Mouse (Mus musculus) mesoderm, embryonic 11.5 days (tissue): ENCODE results near the gene Smpd2.

Source experiments
- DNase-seq: peaks from one replicate; pipeline ENCODE4 v3.0.0-alpha.2; 2012; ENCODE audit warnings: low read depth, low spot score

The Smpd2 gene

GRCm38 (mm10) chr10:41452791-41453190 is 37.4 kb downstream of the Smpd2 start:
- DNase-seq = no peak

GRCm38 (mm10) chr10:41451656-41452055 is 38.5 kb downstream of the Smpd2 start:
- no peak for DNase-seq

DNA sequence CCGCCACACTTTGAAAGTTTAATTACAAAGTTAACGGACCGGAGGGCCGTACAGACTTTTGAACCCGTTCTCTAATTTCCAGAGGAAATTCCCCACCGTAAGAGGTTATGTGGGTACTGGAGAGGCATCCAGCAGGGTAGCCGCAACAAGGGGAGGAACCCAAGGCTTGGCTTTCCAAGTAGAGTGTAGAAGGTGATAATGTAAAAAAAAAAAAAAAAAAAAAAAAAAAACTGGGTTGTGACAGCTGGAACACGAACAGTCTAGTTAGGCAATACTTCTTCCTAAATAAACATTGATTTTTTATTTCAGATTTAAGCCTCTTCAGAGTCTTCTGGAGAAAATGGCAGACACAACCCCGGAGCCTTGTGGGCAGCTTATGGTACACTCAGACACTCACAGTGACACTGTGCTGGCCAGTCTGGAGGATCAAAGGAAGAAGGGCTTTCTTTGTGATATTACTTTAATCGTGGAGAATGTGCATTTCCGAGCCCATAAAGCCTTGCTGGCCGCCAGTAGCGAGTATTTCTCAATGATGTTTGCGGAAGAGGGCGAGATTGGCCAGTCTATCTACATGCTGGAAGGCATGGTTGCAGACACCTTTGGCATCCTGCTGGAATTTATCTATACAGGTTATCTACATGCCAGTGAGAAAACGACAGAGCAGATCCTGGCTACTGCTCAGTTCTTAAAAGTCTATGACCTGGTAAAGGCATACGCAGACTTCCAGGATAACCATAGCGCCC is 39.2 kb downstream of the Smpd2 start:
- no peak for DNase-seq

DNA sequence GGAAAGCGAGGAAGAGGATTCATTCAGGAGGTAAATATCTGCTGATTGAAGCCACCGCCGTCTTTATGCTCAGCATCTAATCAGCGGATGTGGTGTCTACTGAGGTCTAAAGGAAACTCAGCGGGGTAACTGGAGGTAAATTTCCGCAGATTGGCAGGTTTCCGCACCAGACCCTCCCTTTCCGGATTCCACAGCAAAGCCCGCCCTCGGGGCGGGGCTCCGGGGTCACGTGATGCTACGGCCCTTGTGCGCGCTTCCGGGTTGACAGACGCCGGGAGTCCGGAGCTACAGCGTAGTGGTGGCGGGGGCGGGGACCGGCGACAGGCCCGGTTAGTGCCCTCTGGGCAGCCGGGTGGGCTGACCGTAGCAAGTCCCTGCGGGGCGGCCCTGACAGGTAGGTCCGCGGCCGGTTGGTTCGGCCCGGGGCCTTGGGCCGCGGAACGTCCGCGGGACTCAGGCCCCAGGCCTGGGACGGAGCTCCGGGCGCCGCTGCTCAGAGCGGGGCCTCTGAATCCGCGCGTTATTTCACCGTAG is 40.0 kb downstream of the Smpd2 start, which contains the start of gene Zbtb24:
Gene Zbtb24, plus strand, starts transcription at position 247 of the 534 bp plus-strand sequence.
- DNase-seq = peak; percentile 97

DNA sequence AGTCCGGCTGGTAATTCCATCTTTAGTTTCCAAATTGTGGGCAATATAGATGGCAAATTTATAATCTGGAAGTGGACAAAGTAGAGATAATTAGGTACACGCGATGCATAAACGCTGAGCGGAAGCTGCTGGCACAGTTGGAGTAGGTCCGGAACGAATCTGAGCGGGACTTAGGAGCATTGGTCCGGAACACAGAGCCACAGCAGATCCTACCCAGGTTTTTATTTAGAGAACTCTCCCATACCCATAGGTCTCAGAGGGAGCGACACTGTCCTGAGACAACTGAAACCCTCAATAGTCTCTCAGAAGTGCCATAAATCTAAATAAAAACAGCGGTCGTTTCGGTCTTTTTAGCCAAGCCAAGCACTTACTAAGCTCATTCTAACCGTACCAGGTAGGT is 40.5 kb downstream of the Smpd2 start:
- peak; percentile 21 for DNase-seq

DNA sequence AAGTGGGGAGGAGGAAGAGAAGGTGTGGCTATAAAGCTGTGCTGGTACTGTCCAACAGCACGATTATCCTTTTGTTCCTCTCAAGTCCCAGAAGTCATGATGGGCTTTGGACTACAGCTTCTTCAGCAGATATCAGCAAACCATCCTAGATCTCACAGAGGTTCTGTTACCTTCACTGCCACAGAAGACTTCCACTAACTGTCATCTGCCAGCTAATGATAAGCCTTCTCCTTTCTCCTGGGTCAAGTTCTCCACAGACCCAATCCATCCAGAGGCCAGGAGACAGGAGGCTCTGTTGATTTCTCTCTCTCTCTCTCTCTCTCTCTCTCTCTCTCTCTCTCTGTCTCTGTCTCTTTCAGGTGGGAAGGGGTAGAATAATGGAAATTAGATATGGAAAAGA is 42.0 kb downstream of the Smpd2 start:
- no peak for DNase-seq
